Mouse (Mus musculus): ENCODE results near the gene Slc22a4. TPM values are rescaled to one million over a fixed set of nuclear protein-coding genes. Genes with fewer than 3 reads are reported as not detected.
A peak's percentile ranks its signal among the peaks of the same experiment; 100 is the strongest.

Gene Slc22a4
- 1 to 10 TPM; 6.7 to 7.6 TPM for total RNA-seq (2021)
- long read RNA-seq, partial matches to known transcripts: 3 of 9 reads
- long read RNA-seq, other reads (novel, unspliced or antisense): 1 of 9 reads

DNA sequence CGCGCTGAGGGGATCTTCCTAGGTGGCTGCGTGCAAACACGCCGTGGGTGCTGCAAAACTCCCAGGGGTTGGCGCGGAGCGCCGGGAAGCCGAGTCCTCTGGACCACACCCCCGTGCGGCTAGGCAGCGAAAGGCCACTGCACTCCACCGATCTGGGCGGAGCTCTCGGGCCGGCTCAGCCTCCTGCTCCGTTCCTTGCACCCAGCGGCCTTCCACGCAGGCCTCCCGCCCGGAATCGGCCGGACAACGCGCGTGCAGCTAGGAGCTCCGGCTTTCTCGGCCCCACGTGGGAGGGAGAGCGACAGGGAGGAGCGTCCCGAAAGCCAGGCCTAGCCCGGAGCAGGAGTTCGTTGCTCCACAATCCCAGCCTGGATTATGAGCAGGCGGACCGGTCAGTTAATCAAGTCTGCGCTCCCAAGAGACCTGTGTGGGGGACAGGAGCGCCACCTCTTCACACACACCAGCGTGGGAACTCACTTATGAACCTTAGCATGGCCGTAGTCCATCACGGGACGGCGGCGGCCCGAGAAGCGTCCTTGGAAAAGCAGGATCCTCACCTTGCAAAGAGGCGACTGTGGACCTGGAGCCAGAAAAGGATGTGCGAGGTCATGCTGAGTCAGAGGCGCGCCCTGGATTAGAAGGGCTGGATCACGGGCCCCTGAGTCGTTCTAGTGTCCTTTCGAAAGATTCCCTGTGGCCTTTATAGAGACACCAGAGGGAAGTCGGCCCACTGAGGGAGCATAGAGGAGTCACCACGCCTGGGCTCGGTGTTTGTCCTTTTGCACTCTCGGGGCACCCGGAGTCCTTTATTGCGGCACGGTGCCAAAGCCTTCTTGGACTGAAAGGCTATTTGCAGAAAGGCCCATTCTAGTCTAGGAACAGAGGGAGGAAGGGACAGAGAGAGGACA is at the start of gene Slc22a4:
TSS of gene Slc22a4 (minus strand) at position 47 of the 908 bp plus-strand sequence.
- DNase-seq (ENCODE audit: low spot score in 2 of 2): peak; percentile 63 to 74

DNA sequence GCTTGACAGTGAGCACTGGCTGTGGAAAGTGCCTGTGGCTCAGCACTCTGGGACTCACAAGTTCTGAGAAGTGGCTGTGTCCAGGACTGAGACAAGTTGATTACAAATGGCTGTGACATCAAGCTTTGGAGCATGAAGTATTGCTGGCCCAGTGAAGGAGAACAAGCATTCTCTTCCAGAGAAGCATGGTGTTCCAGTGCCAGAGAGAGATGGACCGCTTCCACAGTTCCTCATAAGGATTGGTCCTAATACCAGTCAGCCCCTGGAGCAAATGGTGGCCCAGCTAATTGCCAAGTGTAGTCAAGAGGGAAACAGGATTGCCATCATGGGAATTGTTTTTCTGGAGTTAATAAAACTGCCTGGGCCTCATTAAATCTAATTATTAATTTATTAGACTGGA is 48.2 kb upstream of the Slc22a4 start:
- no peak for DNase-seq (ENCODE audit: low spot score in 2 of 2)

DNA sequence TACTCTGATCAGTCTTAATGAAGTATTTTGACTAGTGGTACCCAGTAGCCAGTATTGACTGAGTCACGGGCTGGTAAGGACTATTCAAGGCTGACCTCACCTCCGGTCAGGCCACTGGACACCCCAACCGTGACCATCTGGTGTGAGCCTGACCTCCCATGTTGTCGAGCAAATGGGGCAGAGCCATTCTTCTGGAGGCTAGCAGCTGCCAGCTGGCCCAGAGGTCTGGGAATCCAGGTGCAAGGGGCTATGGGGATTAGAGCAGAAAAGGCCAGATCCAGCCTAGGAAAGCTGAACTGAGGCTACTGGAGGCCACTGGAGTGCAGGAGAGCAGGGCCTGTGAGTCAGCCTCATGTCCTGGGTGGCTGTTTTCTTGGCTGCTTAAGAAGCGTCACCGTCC is 47.5 kb upstream of the Slc22a4 start:
- no peak for DNase-seq (ENCODE audit: low spot score in 2 of 2)

DNA sequence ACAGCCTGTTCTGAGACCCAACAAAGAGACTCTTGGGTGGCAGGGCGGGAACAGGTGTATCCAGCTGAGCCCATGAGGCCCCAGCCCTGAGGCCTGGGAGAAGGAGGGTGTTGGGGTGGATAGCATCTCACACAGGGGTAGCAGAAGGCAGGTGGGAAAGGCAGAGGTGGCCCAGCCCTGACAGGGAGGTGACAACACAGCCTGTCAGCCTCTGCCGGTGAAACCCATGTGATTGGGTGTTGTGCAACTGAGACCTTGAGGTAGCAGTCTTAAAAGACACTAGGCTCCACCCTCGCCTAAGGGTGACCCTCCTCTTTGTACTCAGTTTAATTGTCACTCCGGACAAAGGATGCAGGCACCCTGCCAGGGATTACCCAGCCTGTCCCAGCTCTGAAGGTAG is 45.4 kb upstream of the Slc22a4 start:
- no peak for DNase-seq (ENCODE audit: low spot score in 2 of 2)

DNA sequence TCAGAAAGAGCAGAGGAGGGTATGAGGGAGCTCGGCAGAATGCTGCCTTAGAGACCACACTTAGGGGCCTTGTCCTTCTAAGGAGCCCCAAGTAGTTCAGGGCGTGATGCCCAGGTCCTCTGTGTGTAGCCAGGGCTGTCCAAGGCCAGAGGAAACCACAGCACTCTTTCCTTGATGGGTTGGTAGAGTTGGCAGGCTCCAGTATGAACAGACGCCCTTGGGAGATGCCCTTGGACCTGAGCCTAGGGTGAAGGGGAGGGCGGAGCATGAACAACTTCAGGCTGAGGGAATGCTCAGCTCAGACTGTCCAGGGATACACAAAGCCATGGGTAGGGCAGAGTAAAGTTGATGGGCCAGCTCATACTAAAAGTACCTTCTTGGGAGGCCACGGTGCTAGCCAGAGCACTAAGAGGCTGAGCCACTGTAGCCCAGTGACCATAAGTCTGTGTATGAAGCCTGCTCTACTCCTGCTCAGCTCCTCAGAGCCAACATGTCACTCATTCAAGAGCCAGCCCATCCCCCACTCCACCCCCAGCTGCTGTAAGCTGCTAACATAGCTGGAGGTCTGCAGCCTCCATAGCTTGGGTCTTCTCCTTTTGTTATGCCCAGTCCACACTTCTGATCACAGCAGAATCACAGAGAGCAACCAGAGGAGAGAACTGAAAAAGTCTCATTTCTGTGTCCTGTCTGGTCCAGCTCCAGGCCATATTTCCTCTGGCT is 44.0 kb upstream of the Slc22a4 start:
- no peak for DNase-seq (ENCODE audit: low spot score in 2 of 2)

DNA sequence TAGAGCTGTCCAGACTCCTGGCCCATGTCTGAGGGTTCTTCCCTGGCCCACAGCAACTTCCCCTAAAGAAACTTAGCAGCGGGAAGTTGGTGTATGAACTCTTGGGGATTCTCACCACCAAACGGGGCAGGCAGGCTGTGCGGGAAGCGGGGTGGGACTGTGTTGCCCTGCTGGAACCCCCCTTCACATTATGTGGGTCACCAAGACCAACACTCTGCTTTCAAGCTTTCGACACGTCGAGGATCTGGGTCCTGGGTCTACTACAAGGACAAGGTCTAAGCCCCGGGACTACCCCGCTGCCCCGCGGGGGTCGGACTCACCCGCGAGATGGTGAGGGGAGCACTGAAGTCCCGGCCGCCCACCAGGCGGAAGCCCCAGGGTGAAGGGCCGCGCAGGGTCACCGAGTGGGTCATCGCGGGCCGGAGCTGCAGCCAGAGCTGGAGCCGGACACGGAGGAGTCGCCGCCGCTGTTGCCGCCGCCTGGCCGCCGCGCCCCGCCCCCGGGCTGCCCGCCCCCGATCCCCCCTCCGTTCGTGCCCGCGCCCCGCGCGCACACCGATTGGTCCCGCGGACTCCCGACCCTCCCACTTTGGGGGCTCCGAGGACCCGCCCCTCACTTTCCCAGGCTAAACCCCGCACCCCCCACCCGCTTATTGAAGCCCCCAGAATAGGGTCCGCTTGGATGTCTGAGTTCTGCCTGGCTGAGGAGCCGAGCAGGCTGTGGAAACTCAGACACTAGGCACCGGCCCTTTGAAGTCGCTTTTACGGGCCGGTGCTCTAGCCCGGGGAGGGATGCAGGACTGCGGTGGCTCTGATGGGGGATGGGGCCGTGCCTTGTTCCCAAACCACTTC is 40.9 kb upstream of the Slc22a4 start, which contains the start of gene Pdlim4:
TSS of gene Pdlim4 (minus strand) at position 495 of the 852 bp plus-strand sequence.
- peak in 1 of 2 experiments; percentile 65 for DNase-seq (ENCODE audit: low spot score in 2 of 2)

DNA sequence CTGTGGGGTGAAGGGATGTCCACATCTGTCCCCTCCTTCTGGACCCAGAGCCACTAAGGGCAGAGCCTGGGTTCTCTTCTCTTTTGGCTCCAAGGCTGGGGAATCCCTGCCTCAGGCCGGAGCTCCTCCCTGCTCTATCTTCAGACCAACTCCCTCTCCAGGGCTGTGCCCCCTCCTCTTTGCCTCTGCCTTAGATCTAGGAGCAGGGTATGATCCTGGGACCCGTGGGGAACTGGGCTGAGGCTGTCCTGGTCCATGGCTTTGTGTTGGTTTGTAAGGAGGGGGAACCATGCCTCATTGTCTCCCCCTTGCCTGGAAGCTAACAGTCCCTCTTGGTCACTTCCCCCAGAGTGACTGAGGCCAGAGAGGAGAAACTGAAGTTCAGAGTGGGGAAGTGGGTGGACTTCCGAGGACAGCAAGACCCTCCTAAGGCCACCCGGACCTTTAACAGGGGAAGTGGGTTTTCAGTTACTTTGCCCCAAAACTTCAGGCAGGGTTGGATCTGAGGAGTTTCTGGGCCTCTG is 40.2 kb upstream of the Slc22a4 start:
- DNase-seq (ENCODE audit: low spot score in 2 of 2): no peak

DNA sequence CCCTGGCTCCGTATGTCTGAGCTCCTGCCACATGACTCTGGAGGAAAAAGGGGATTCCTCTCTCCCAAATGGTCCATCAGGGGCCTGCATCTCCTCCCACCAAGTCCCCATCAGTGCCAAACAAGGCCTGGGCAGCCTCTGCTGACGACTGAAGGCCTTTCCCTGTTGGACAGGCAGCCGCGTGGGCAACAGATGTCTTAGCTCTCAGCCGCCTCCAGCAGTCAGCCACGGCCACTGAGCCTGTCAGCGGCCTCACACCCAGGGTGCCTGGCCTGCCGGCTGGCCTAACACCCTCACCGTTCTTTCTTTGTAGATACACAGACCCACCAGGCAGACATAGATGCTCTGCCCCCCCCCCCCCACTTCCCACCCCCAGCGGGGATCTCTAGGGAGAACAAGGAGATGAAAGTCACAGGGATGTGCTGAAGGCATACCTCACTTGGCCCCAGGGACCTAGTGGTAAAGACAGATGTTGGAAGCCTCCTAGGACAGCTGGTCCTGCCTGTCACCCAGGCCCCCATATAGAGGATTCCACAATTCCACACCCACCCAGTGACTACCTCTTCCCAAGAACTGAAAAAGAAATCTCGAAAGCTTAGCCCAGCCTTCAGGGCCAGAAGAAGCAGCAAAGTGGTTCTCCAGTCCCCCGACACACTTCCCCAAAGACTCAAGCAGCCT is 39.6 kb upstream of the Slc22a4 start:
- no peak for DNase-seq (ENCODE audit: low spot score in 2 of 2)

DNA sequence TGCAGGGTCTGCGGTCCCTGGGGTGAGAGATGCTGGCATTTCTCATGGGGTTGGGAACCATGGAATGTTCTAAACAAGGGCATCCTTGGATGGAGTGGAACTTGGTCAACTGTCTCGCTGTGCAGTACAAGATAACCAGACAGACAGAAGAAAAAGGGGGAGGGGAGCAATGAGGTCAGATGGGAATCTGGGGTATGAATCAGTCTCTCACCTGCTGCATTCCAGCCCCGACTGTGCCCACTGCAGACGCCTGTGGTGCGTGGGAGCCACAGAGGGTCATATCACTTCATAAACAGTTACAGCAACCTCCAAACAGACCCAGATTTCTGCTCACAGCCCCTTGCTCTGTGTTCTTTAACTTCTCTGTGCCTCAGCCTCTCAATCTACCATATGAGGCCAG is 38.5 kb upstream of the Slc22a4 start:
- no peak for DNase-seq (ENCODE audit: low spot score in 2 of 2)

DNA sequence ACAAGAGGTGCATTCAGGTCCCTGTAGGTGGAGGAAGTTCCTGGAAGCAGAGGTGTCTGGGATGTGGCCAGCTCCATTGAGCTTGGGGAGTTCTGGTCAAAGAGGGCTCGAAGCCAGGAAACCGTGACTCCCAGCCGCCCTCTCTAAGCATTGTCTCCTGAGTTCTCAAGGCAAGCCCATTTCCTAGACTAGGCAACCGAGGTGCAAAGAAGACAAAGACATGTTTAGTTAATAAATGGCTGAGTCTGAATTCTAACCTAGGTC is 38.0 kb upstream of the Slc22a4 start:
- no peak for DNase-seq (ENCODE audit: low spot score in 2 of 2)

DNA sequence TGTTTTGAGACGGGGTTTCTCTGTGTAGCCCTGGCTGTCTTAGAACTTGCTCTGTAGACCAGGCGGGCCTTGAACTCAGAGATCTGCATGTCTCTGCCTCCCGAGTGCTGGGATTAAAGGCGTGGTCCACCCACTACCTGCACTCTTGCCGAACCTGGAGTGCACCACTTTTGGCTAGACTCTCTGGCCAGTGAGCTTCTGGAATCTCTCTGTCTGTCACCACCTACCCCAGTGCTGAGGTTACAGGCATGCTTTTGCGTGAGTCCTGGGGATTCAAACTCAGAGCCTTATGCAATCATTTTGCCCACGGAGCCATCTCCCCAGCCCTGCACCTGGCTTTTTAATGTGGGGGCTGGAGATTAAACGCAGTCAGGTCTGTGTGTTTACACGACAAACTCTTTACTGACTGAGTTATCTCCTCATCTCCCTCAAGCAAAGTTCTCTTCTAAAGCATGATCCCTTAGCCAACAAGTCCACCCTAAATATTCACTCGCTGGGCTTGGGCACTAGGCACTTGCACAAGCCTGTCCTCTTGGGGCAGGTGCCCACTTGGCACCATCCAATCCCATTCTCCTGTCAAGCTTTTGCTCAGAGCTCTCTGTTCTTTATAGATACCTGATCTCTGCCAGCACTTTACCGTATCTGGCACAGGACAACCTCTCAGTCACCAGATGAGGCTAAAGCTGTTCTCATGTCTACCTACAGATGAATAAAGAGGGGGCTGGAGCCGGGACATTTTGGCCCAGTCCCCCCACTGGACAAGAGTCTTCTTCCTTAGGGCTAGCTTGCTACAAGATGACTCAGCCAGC is 37.4 kb upstream of the Slc22a4 start:
- no peak for DNase-seq (ENCODE audit: low spot score in 2 of 2)

DNA sequence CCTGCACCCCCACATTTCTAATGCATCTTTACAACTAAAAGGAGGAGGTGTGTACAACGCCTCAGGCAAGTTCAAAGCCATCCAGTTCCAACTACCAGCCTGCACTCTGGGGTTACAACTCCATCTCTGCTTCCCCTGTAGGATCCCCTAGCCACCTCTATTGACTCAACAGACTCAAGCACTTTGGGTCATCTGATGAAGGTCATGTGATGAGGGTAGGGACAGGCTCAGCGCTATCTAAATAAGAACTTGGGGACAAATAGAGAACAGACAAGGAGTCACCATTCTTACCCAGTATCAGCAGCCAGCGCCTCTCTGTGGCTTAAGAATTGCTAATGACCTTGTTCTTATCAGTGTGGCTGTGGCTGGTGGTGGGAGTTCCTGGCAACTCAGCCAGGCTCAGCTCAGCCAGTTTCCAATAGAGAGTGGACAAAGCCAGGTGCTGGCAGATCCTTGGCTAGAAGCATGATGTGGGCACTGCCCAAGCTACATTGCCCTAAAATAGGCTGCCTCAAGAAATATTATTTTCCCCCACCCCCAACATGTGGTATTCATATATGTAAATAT is 36.6 kb upstream of the Slc22a4 start:
- DNase-seq (ENCODE audit: low spot score in 2 of 2): no peak

DNA sequence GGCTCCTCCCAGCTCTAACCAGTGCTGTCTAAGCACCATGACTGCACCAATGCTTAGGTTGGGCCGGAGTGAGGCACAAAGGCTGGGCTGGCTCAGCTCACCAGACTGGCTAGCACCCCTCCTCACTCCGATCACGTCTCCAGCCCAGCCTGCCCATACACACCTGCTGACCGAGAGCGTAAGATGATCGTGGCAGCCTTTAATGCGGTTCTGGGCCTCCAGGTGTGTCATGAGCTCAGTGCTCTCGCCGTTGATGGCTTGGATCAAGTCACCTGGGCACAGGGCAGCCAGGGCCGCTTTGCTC is 35.5 kb upstream of the Slc22a4 start:
- DNase-seq (ENCODE audit: low spot score in 2 of 2): no peak

DNA sequence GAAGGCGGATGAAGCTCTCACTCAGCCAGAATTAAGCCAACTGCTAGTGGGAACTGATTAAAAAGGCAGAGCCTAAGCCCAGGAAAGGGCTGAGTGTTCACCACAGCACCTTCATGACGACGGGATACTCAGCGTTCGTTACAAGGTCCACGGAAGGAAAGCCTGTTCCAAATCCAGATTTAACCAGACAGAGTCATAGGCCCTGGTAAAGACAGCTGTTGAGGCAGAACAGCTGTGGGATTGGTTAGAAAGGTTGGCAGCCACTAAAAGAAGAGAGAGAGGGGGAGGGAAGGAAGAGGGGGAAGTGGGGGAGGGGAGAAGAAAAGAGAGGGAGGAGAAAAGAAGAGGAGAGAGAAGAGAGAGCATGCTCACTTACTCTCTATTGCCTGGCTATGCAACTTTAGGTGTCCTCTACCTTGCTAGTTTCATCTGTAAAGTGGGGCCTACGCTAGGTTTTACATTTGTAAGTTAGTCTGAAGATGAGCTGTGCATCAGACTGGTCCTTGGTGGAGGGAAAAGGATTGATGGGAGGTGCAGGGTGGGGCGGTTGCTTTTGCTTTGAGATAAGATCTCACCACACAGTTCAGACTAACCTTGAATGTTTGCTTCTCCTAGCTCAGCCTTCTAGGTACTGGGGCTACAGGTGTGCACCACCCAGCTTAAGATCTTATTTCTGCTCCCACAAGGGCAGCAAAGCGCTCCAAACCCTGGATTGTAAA is 35.0 kb upstream of the Slc22a4 start:
- DNase-seq (ENCODE audit: low spot score in 2 of 2): no peak

DNA sequence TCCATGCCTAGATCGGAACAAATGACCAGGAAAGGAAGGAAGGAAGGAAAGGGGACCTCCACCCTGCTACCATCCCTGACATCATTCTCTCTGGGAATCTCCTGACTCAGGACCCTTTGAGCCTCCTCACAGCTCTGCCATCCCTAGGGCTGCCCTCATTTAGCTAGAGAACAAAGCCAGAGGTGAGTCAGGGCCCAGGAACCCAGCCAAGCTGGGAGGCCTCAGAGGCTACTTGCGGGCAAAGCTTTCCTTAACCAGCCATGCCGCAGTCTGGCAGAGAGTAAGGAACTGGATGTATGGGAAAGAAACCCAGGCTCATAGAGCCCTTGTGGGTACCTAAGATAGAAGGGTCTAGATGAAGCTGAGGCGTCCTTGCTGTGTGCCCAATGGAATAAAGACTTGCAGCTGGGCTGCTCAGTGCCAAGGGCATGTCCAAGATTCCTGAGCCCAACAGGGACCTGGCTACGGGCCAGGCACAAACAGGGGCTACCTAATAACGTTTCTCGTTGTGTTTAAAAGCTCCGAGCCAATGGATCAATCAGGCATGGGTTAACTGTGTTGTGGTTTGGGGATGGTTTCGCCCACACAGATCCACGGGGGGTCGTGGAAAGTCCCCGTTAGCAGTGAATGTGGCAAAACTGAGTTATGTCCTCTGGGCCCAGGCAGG is 34.3 kb upstream of the Slc22a4 start:
- DNase-seq (ENCODE audit: low spot score in 2 of 2): no peak

DNA sequence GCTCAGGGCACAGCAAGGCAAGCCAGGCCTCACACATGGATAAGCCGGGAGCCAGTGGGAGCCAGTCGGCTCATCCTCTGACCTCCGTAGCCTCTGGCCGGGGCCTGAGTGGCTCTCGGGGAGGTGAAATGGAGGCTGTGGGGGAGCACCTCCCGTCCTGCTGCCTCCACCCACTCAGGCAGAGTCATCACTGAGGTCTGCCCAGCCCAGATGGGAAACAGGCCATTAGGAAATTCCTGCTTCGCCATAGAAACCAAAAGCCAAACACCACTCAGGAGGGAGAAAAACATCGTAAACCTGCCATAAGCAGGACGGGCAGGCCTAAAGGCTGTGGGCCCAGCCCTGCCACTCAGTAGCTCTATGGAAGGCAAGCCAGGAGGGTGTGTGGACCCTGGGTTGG is 32.4 kb upstream of the Slc22a4 start:
- DNase-seq (ENCODE audit: low spot score in 2 of 2): no peak

DNA sequence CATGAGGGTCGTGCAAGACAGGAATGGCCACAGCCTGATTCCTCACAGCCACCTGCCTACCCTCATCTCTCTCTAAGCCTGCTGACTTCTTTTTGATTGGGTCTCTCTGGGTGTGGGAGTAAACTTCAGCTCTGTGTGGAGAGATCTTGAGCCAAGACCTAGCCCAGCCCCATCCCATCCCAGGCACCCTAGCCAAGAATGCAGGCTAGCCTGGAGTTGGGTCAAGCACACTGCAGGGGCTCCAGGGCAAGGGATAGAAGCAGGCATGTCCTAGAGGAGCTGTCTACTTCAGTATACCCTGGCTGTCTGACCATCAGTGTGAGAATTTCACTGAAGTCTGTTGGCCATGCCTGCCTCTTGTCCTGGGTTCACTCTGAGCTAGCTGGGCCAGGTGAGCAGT is 31.6 kb upstream of the Slc22a4 start:
- DNase-seq (ENCODE audit: low spot score in 2 of 2): no peak

DNA sequence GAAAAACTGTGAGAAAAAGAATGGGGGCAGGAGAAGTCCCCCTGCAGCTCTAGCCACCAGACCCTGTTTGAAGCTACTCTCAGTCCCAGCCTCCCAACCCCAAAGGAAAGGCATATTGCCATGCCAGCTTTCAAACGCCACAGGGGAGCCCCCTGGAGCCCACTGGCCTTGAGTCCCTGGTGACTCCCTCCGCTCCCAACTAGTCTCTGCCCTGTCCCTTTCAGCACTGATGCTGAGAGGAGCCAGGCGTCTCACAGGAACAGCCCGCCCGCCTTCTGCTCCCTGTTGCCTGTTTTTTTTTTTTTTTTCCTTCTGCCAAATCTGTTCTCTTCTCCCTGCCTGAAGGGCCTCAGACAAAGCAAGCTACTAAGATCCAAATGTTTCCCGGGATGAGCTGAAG is 30.8 kb upstream of the Slc22a4 start:
- peak; percentile 56 to 66 for DNase-seq (ENCODE audit: low spot score in 2 of 2)
